Mouse (Mus musculus) MEL (cell line): ENCODE measurements around the gene Usp15. TPM values are rescaled to one million over a fixed set of nuclear protein-coding genes. Genes with fewer than 3 reads are reported as not detected.
"Not testable (repeated sequence)": the region's sequence is repeated elsewhere in the genome, so short reads cannot be mapped to it uniquely, and the experiment has no call there.

Experiments
- DNase-seq: peaks from one replicate; pipeline ENCODE4 v3.0.0; 2011; ENCODE audit warnings: low read depth, low spot score
- H3K27ac ChIP-seq: 2 replicates; pipeline ENCODE4 v1.5.1; 2012; ENCODE audit warnings: low read depth, mild to moderate bottlenecking, control low read depth, low read length, moderate library complexity; ENCODE audit not compliant: control insufficient read depth
- H3K27me3 ChIP-seq, 2 experiments: fragments of 150-350 bp in 1 of 2; sonication (generic) in 1 of 2; 2 replicates each; pipeline ENCODE4 v1.6.1; 2012; ENCODE audit warnings: low read length in 2 of 2, mild to moderate bottlenecking in 2 of 2, improper control_type of control experiment in 1 of 2, moderate library complexity in 1 of 2; ENCODE audit not compliant: insufficient read depth in 2 of 2, control insufficient read depth in 1 of 2
- H3K36me3 ChIP-seq, 2 experiments: 2 replicates each; pipeline ENCODE4 v1.6.1; 2012 to 2014; ENCODE audit warnings: low read length in 2 of 2, improper control_type of control experiment in 1 of 2, inconsistent platforms in 1 of 2, mild to moderate bottlenecking in 1 of 2; ENCODE audit not compliant: insufficient read depth in 2 of 2, control insufficient read depth in 1 of 2
- H3K4me1 ChIP-seq, 2 experiments: fragments of 150-350 bp in 1 of 2; sonication (generic) in 1 of 2; 2 replicates each; pipeline ENCODE4 v1.6.1; 2012; ENCODE audit warnings: low read length in 2 of 2, improper control_type of control experiment in 1 of 2, mild to moderate bottlenecking in 1 of 2; ENCODE audit not compliant: insufficient read depth in 2 of 2, control insufficient read depth in 1 of 2
- H3K4me3 ChIP-seq, 2 experiments: fragments of 150-350 bp in 1 of 2; sonication (generic) in 1 of 2; 2 replicates each; pipeline ENCODE4 v1.5.1; 2012; ENCODE audit warnings: low read depth in 2 of 2, low read length in 2 of 2, mild to moderate bottlenecking in 2 of 2, moderate library complexity in 2 of 2, control low read depth in 1 of 2, improper control_type of control experiment in 1 of 2; ENCODE audit not compliant: control insufficient read depth in 1 of 2, insufficient read depth in 1 of 2
- H3K79me2 ChIP-seq: 2 replicates; pipeline ENCODE4 v1.6.1; 2012; ENCODE audit warnings: mild to moderate bottlenecking, low read length, moderate library complexity; ENCODE audit not compliant: control insufficient read depth, poor library complexity, insufficient read depth
- H3K9ac ChIP-seq: 2 replicates; pipeline ENCODE4 v1.6.1; 2012; ENCODE audit warnings: low read depth, mild to moderate bottlenecking, control low read depth, low read length, moderate library complexity; ENCODE audit not compliant: control insufficient read depth, poor library complexity, severe bottlenecking
- H3K9me3 ChIP-seq: fragments of 150-350 bp; sonication (generic); replicated peaks from 2 replicates; pipeline ENCODE4 v1.6.1; 2012; ENCODE audit warnings: mild to moderate bottlenecking, low read length, improper control_type of control experiment, moderate library complexity; ENCODE audit not compliant: insufficient read depth
- BHLHE40 ChIP-seq: IDR thresholded peaks from 2 replicates; pipeline ENCODE4 v1.6.1; 2012; ENCODE audit warnings: low read depth, mild to moderate bottlenecking, inconsistent platforms, low read length, improper control_type of control experiment, borderline replicate concordance
- CHD2 ChIP-seq: IDR thresholded peaks from 2 replicates; pipeline ENCODE4 v1.6.1; 2011; ENCODE audit warnings: low read length, improper control_type of control experiment
- CTCF ChIP-seq, 3 experiments: IDR thresholded peaks in 2 of 3; conservative IDR thresholded peaks in 1 of 3; 2 replicates each; pipeline ENCODE4 v1.5.1; 2011 to 2012; ENCODE audit warnings: low read length in 3 of 3, low read depth in 2 of 3, mild to moderate bottlenecking in 2 of 3, improper control_type of control experiment in 1 of 3, inconsistent platforms in 1 of 3, mixed read lengths in 1 of 3, moderate library complexity in 1 of 3; ENCODE audit not compliant: control insufficient read depth in 1 of 3, insufficient read depth in 1 of 3, poor library complexity in 1 of 3, severe bottlenecking in 1 of 3
- E2F4 ChIP-seq: IDR thresholded peaks from 2 replicates; pipeline ENCODE4 v1.6.1; 2011; ENCODE audit warnings: low read depth, low read length, improper control_type of control experiment, borderline replicate concordance
- ELF1 ChIP-seq: IDR thresholded peaks from 2 replicates; pipeline ENCODE4 v1.6.1; 2014; ENCODE audit warnings: low read depth, mild to moderate bottlenecking, inconsistent platforms, low read length, improper control_type of control experiment, moderate library complexity
- EP300 ChIP-seq, 2 experiments: IDR thresholded peaks; 2 replicates each; pipeline ENCODE4 v1.6.1; 2011; ENCODE audit warnings: improper control_type of control experiment in 2 of 2, low read length in 2 of 2, low read depth in 1 of 2, mild to moderate bottlenecking in 1 of 2
- GABPA ChIP-seq: IDR thresholded peaks from 2 replicates; pipeline ENCODE4 v1.6.1; 2012; ENCODE audit warnings: low read depth, mild to moderate bottlenecking, inconsistent platforms, low read length, improper control_type of control experiment, moderate library complexity
- HCFC1 ChIP-seq: IDR thresholded peaks from 2 replicates; pipeline ENCODE4 v1.6.1; 2012; ENCODE audit warnings: low read depth, mild to moderate bottlenecking, inconsistent platforms, low read length, improper control_type of control experiment, moderate library complexity
- JUND ChIP-seq: IDR thresholded peaks from 2 replicates; pipeline ENCODE4 v1.6.1; 2011; ENCODE audit warnings: low read depth, mild to moderate bottlenecking, improper control_type of control experiment, low read length
- MAZ ChIP-seq: IDR thresholded peaks from 2 replicates; pipeline ENCODE4 v1.6.1; 2012; ENCODE audit warnings: low read depth, mild to moderate bottlenecking, inconsistent platforms, low read length, improper control_type of control experiment
- MEF2A ChIP-seq: IDR thresholded peaks from 2 replicates; pipeline ENCODE4 v1.6.1; 2014; ENCODE audit warnings: low read depth, mild to moderate bottlenecking, inconsistent platforms, low read length, improper control_type of control experiment; ENCODE audit not compliant: poor library complexity, insufficient replicate concordance, severe bottlenecking; ENCODE audit errors: extremely low read depth
- MXI1 ChIP-seq: IDR thresholded peaks from 2 replicates; pipeline ENCODE4 v1.6.1; 2011; ENCODE audit warnings: mild to moderate bottlenecking, low read depth, low read length, improper control_type of control experiment
- MYB ChIP-seq: IDR thresholded peaks from 2 replicates; pipeline ENCODE4 v1.6.1; 2011; ENCODE audit warnings: mild to moderate bottlenecking, low read depth, low read length, improper control_type of control experiment
- NELFE ChIP-seq: IDR thresholded peaks from 2 replicates; pipeline ENCODE4 v1.6.1; 2011; ENCODE audit warnings: low read depth, low read length, improper control_type of control experiment
- POLR2A ChIP-seq, 2 experiments: IDR thresholded peaks; 2 replicates each; pipeline ENCODE4 v1.6.1; 2011 to 2012; ENCODE audit warnings: low read length in 2 of 2, mild to moderate bottlenecking in 2 of 2, control low read depth in 1 of 2, improper control_type of control experiment in 1 of 2, low read depth in 1 of 2, moderate library complexity in 1 of 2; ENCODE audit not compliant: control insufficient read depth in 1 of 2, insufficient read depth in 1 of 2, poor library complexity in 1 of 2
- POLR2AphosphoS2 ChIP-seq: IDR thresholded peaks from 2 replicates; pipeline ENCODE4 v1.6.1; 2011; ENCODE audit warnings: low read length, improper control_type of control experiment
- RAD21 ChIP-seq: IDR thresholded peaks from 2 replicates; pipeline ENCODE4 v1.6.1; 2011; ENCODE audit warnings: mild to moderate bottlenecking, low read depth, low read length, improper control_type of control experiment
- TAL1 ChIP-seq: IDR thresholded peaks from 2 replicates; pipeline ENCODE4 v1.6.1; 2012; ENCODE audit warnings: mild to moderate bottlenecking, inconsistent platforms, low read length, moderate library complexity, mixed read lengths
- TCF12 ChIP-seq: IDR thresholded peaks from 2 replicates; pipeline ENCODE4 v1.6.1; 2014; ENCODE audit warnings: low read depth, mild to moderate bottlenecking, inconsistent platforms, low read length, improper control_type of control experiment, moderate library complexity
- UBTF ChIP-seq: IDR thresholded peaks from 2 replicates; pipeline ENCODE4 v1.6.1; 2012; ENCODE audit warnings: low read depth, mild to moderate bottlenecking, inconsistent platforms, low read length, improper control_type of control experiment, moderate library complexity, borderline replicate concordance; ENCODE audit not compliant: insufficient read depth
- USF1 ChIP-seq: IDR thresholded peaks from 2 replicates; pipeline ENCODE4 v1.6.1; 2014; ENCODE audit warnings: low read depth, mild to moderate bottlenecking, inconsistent platforms, low read length, improper control_type of control experiment, moderate library complexity
- ZC3H11A ChIP-seq: IDR thresholded peaks from 2 replicates; pipeline ENCODE4 v1.6.1; 2012; ENCODE audit warnings: low read depth, mild to moderate bottlenecking, inconsistent platforms, low read length, improper control_type of control experiment
- ZMIZ1 ChIP-seq: IDR thresholded peaks from 2 replicates; pipeline ENCODE4 v1.6.1; 2012; ENCODE audit warnings: low read depth, mild to moderate bottlenecking, inconsistent platforms, low read length, improper control_type of control experiment, moderate library complexity
- ZNF384 ChIP-seq: IDR thresholded peaks from 2 replicates; pipeline ENCODE4 v1.6.1; 2012; ENCODE audit warnings: low read depth, mild to moderate bottlenecking, inconsistent platforms, low read length, improper control_type of control experiment
- polyA plus RNA-seq, 2 experiments: library from polyadenylated mRNA; stranded (reverse) in 1 of 2; unstranded in 1 of 2; fragments of >175 nt in 1 of 2; fragments of >200 nt in 1 of 2; gene quantifications; 2 replicates each; pipeline versions ENCODE4 v1.2.1 to v1.2.4; 2012; ENCODE audit warnings: low replicate concordance in 2 of 2, low read depth in 1 of 2; ENCODE audit not compliant: insufficient read length in 2 of 2, insufficient read depth in 1 of 2, missing spikeins in 1 of 2
- total RNA-seq: library from RNA; depleted of rRNA; stranded (reverse); fragments of 300-350 nt; gene quantifications from 2 replicates; pipeline ENCODE4 v1.2.3, GENCODE M21; 2012

The Usp15 gene
- total and polyA plus RNA-seq, 3 experiments: 98.2 to 150 (median 117) TPM

DNA sequence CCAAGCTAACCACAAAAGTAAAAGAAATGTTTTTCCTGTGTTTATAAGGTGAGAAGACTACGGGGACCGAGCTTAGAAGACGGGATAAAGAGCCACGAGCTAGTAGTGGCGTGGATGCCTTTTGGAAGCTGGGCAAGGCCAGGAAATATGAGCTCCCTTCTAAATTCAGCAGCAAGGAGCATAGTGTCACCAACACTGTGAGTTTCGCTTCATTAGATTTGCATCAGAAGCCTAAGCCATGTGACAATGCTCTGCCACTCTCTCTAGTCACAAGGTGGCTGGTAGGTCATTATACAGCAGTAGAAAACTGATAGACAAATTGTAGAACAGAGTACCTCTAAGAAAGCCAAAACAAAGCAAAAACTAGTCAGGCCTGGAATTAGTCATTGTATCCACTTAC is 9.3 kb upstream of the Usp15 start:
- Histone ChIP-seq H3K4me3 (no peak overlapping the region), H3K79me2 (no peaks in the 10 kb centered on the region), H3K9me3 (no peaks in the 10 kb centered on the region), H3K9ac (no peak overlapping the region), H3K36me3 (peaks cover 0 to 8% of the 10 kb centered on the region in 2 experiments; a peak in 2 of 4 replicates), H3K27ac (no peak overlapping the region), H3K4me1 (peaks cover 3 to 6% of the 10 kb centered on the region in 2 experiments), H3K27me3 (no peaks in the 10 kb centered on the region)
- no peak for TF ChIP-seq MXI1
- TF ChIP-seq ZMIZ1: no peak
- no peak for TF ChIP-seq ELF1
- no peak for TF ChIP-seq E2F4
- DNase-seq: no peak

DNA sequence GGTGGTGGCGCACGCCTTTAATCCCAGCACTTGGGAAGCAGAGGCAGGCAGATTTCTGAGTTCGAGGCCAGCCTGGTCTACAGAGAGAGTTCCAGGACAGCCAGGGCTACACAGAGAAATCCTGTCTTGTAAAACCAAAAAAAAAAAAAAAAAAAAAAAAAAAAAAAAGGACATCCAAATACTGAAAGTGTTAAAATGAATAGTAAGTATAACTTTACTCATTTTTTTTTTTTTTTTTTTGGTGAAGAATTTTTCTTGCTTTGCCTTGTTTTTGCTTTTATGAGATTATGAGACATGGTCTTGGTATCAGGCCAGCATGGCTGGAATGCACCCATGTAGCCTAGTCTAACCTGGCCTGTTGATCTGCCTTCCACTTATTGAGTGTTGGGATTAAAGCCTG is 8.6 kb upstream of the Usp15 start:
- not testable (repeated sequence) for H3K4me1 ChIP-seq, H3K27ac ChIP-seq, H3K27me3 ChIP-seq, H3K4me3 ChIP-seq, DNase-seq, H3K79me2 ChIP-seq, H3K9me3 ChIP-seq, H3K9ac ChIP-seq
- TF ChIP-seq ZNF384: peak; percentile 52
- peaks cover 0 to 10% of the 10 kb centered on the region in 2 experiments; a peak in 2 of 4 replicates for H3K36me3 ChIP-seq

DNA sequence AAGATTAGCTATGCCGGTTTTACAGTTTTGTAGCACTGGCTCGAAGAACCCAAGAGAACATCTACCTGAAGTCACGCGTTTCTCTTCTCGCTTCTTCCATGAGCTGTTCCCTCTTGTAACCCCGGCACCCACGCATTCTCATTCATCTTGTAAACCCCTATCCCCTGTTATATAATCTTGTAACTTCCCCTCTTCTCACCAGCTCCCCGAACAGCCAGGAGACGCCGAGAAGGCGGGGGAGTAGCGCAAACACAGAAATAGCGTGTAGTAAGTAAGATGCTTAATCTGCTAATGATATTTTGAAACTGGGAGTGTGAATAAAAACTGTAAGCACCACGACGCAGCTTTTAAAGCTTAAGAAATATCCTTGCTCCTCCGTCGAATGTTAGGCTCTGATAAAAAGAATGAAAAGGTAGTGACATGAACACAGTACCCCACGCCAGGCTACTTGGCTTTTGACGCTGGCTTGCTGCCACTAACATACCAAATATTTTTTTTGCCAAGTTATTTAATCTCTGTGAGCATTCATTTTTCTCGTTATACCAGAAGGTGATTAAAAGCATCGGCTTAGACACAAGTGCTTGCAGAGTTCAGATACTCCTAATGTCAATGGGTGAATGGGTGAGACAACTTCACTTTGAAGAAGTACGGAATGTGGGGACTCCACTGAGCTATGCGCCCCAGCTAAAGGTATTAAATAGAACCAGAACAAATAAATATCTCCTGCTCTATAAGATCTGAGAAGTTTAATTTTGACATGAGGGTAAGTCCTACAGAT is 5.4 kb upstream of the Usp15 start:
- Histone ChIP-seq H3K27ac (peak overlapping the region; percentile 59), H3K9me3 (no peaks in the 10 kb centered on the region), H3K27me3 (no peaks in the 10 kb centered on the region), H3K79me2 (peaks cover under 1% of the 10 kb centered on the region; the same call in 1 of the 2 replicates), H3K4me1 (peaks cover 15 to 16% of the 10 kb centered on the region in 2 experiments), H3K9ac (peak overlapping the region; percentile 42), H3K36me3 (peaks cover 0 to 23% of the 10 kb centered on the region in 2 experiments; a peak in 2 of 4 replicates), H3K4me3 (peak overlapping the region; percentile 40 to 49; a peak in 3 of 4 replicates)
- peak; percentile 87 for DNase-seq
- no peak for TF ChIP-seq RAD21
- no peak for TF ChIP-seq HCFC1
- peak; percentile 18; the same call in 1 of the 2 replicates for TF ChIP-seq BHLHE40
- TF ChIP-seq MAZ: no peak
- TF ChIP-seq JUND: no peak
- no peak for TF ChIP-seq GABPA
- TF ChIP-seq E2F4: no peak
- no peak for TF ChIP-seq ZC3H11A
- TF ChIP-seq USF1: no peak
- TF ChIP-seq TAL1: no peak
- peak; percentile 53; the same call in 1 of the 2 replicates for TF ChIP-seq MYB
- TF ChIP-seq MEF2A: 0 out of 2 replicates have a peak, but pooled peaks have one; percentile 8
- peak; percentile 75 to 80 for TF ChIP-seq EP300 (IDR thresholded peaks at IDR 0.05; ENCODE audit: low read depth in 1 of 2, low read length in 2 of 2)
- TF ChIP-seq UBTF: 0 out of 2 replicates have a peak, but pooled peaks have one; percentile 21
- no peak for TF ChIP-seq CTCF (IDR thresholded peaks at IDR 0.05 in 2 of 3, conservative IDR thresholded peaks at IDR 0.05 in 1 of 3; ENCODE audit: control insufficient read depth in 1 of 3, insufficient read depth in 1 of 3, low read depth in 2 of 3, low read length in 3 of 3, poor library complexity in 1 of 3, severe bottlenecking in 1 of 3)
- TF ChIP-seq NELFE: no peak
- TF ChIP-seq POLR2A (IDR thresholded peaks at IDR 0.05; ENCODE audit: control insufficient read depth in 1 of 2, insufficient read depth in 1 of 2, low read depth in 1 of 2, low read length in 2 of 2, poor library complexity in 1 of 2): no peak
- peak; percentile 78 for TF ChIP-seq TCF12
- TF ChIP-seq CHD2: no peak
- TF ChIP-seq ZNF384: peak; percentile 74
- TF ChIP-seq POLR2AphosphoS2: no peak
